Mouse (Mus musculus): ENCODE results near the gene Rab44.

DNA sequence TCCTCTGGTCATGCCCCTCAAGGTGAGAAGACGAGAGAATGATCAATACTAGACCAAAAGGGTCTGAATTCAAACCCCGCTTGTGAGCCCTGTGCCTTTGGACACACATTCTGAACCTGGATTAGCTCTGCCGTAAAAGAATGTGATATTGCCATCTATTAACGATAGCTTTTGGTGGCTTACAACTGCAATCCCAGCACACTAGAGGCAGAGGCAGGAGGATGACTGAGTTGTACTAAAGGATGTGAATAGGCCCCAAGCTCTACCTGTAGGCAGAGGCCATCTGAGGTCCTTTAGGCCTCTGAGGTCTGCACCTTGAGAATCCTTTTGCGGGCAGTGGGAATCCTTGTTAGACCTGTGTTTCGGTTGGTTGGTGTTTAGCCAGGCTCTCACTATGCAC lies 17.7 kb upstream of the Rab44 start:
- TF ChIP-seq POLR2A (IDR thresholded peaks at IDR 0.05; ENCODE audit: control insufficient read depth, low read depth, low read length), result no peak
- TF ChIP-seq CTCF (IDR thresholded peaks at IDR 0.05; ENCODE audit: control insufficient read depth, insufficient read depth, insufficient replicate concordance, low read depth, low read length), result no peak
